Mouse (Mus musculus) ES-Bruce4 (cell line): ENCODE data around the gene Pigx.

Experiments
- CTCF ChIP-seq: IDR thresholded peaks from one replicate; pipeline ENCODE4 v1.8.1; 2011; ENCODE audit warnings: low read depth, low read length
- EP300 ChIP-seq: IDR thresholded peaks from 2 replicates; pipeline ENCODE4 v1.6.1; 2011; ENCODE audit warnings: low read depth, low read length; ENCODE audit not compliant: insufficient read depth
- POLR2A ChIP-seq: IDR thresholded peaks from one replicate; pipeline ENCODE4 v1.8.1; 2011; ENCODE audit warnings: low read length; ENCODE audit not compliant: insufficient read depth

- peak; percentile 56 for TF ChIP-seq CTCF
- no peak for TF ChIP-seq EP300
- TF ChIP-seq POLR2A, result no peak
Observed at GRCm38 (mm10) chr16:32108170-32108569, 8.6 kb upstream of the Pigx start.
